Mouse (Mus musculus): Measurements from ENCODE around the gene Tcf7l2.

DNA sequence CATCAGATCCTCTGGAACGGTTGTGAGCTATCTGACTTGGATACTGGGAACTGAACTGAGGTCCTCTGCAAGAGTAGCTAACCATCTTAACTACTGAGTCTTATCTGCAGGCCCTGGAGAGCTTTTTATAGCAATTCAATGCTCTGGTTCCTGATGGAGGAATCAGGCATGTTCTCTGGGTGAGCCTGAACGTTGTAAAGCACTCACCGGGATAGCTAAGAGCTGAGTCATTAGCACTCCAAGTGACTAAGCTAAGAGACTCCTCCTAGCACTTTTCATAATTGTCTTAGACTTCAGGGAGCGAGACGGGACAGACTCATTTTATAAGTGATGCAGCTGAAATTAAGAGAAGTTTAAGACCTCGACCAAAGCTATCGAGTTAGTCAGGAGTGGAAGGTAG lies 53.7 kb downstream of the Tcf7l2 start:
- TF ChIP-seq E2F4 (IDR thresholded peaks at IDR 0.05; ENCODE audit: insufficient read depth) (no peak), POLR2A (IDR thresholded peaks at IDR 0.05; ENCODE audit: insufficient read length, low read depth) (no peak)
